Mouse (Mus musculus) kidney, postnatal 14 days (tissue): Measurements from ENCODE around the gene Rragd.
A peak's percentile ranks its signal among the peaks of the same experiment; 100 is the strongest.
"Not testable (repeated sequence)": the region's sequence is repeated elsewhere in the genome, so short reads cannot be mapped to it uniquely, and the experiment has no call there.

Source experiments
- DNase-seq: peaks from one replicate; pipeline ENCODE4 v3.0.0; 2022; ENCODE audit warnings: mixed read lengths

Rragd gene

GRCm38 (mm10) chr4:32982716-32983175, at the start of gene Rragd:
Gene Rragd, plus strand, starts transcription at chr4:32983037.
- DNase-seq = no peak

- DNase-seq = no peak
Measured at GRCm38 (mm10) chr4:32936762-32937341, 46.0 kb upstream of the Rragd start.

GRCm38 (mm10) chr4:32939521-32939920, 43.3 kb upstream of the Rragd start:
- DNase-seq = no peak

DNA sequence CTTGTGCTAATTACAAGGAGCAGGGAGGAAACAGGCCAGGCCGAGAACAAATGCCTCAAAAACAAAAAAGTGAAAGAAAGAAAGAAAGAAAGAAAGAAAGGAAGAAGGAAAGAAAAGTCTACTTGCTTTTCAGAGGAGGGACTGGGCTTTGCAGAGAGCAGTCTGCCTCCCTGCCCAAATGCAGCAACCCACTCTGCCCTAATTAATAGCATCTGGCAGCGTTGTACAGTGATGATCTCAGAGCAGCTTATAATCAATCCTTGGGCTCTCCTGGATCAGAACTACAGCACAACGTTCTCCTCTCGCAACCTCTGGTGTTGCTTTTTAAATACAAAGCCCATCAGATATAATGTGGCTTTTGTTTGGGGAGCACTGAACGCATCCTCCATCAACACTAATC, 42.9 kb upstream of the Rragd start:
- DNase-seq = no peak

- no peak for DNase-seq
Measured at GRCm38 (mm10) chr4:32940984-32941383, 41.9 kb upstream of the Rragd start.

GRCm38 (mm10) chr4:32947631-32948030, 35.2 kb upstream of the Rragd start:
- no peak for DNase-seq

- DNase-seq = no peak
Measured at GRCm38 (mm10) chr4:32948696-32949095, 34.1 kb upstream of the Rragd start.

DNA sequence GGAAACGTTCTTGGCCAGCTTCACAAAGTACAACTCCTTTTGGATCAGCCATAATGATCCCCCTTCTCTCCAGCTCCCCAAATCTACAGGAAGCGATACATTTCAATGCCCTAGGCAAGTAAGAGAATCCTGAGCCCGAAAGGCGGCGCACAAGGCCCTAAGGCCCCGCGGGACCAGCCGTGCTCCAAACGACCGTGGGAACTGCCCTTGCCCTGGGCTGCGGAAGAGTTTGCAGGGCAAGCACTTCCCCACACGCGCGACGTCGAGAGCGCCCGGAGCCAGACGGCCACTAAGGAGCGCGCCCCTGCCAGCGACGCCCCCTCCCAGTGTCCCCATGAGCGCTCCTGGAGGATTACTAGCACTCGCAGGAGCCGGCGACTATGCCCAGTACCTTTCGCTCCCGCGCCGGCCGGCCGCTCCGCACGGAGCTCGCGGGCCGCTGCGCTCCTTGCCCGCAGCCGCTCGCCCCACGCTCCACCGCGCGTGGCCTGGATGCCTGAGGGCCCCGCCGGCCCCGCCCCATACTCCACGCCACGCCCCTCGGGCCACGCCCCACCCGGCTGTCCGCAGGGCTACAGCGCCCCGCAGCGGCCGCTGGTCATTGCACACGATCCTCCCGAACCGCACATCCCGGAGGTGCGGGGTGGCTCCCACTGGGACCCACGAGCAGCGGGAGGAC, 32.3 kb upstream of the Rragd start, which contains the start of gene Ankrd6:
Gene Ankrd6 (minus strand): TSS at position 486 of the 679 bp plus-strand sequence.
- peak; percentile 78 for DNase-seq

DNA sequence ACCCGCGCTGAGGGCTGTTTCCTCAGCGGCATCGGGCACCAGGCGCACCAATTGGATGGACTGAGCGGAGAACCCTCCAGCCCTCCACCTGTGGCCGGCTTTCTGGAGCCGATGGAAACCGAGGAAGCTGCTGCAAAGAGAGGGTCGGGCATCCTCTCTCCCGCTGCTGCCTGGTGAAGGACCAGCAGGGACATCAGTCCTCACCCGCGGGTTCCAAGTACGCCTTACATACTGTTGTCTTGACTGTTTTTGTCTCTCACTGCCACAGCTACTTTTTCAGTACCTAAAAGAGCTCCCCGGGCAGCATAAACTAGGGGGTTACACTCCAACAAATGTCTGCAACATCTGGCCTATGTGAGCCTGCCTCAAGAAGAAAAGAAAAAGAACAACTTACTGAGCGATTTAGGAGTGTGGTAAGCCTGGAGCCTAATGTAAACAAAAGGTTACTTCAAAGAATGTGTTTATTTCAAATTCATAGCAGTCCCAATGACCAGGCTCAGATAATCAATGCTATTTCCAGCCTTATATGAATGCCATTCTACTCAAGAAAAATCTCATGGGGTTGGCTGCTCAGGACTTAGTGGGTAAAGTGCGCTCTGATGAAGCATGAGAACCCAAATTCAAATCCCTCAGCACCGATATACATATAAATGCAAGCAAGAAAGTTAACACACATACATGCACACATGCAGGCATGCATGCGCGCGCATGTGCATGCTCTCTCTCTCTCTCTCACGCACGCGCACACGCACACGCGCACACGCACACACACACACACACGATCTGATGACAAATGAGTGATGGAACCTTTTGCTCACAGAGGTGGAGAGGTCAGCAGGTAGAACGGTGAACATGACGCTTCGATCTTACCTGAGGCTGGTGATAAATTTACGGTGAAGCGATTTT, 31.5 kb upstream of the Rragd start:
- no peak for DNase-seq

DNA sequence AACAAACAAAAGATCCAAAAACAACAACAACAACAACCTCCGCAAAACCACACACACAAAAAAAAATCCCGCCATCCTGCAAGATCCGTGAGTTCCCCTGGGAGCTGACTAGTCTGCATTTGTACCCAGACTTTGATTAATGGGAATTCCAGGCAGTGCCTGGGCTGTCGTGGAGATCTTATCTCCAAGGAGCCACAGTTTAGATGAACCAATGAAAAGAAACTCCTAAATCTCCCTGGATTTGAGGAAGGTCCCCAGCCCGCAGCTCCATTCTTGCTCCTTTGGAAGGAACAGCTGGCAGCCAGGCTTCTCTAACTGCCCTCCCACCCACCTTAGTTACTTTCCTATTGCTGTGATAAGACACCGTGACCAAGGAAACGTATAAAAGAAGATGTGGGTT, 30.2 kb upstream of the Rragd start:
- DNase-seq = no peak

DNA sequence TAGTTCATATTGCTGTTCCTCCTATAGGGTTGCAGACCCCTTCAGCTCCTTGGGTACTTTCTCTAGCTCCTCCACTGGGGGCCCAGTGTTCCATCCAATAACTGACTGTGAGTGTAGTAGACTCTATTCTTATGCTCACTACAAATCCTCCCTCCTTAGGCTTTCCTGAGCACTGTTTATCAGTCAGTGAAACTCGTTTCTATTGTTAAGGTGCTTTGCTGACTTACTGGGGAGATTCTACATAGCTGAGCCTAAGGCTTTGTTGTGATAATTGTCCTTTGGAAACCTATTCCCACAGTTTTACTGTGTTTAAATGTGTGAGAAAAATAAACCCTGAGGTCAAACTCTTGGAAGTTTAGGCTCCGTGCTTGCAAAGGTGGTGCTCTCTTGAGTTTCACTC, 26.4 kb upstream of the Rragd start:
- no peak for DNase-seq

GRCm38 (mm10) chr4:32961394-32961793, 21.4 kb upstream of the Rragd start:
- DNase-seq = no peak

- not testable (repeated sequence) for DNase-seq
Measured at GRCm38 (mm10) chr4:32964619-32965018, 18.2 kb upstream of the Rragd start.

DNA sequence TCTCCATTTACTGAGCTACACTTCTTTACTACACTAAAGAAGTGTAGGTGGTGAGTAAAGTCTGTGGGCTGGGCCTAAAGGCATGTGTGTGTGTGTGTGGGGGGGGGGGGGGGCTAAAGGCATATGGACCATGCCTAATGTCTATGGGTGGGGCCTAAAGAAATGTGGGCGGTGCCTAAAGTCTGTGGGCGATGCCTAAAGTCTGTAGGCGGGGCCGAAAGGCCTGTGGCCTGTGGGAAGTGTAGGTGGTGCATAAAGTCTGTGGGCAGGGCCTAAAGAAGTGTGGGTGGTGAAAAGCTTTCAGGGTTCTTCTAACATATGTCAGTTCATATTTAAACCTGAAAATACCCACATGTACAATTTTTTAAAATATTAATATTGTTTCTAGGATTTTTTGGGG, 5.5 kb upstream of the Rragd start:
- no peak for DNase-seq

DNA sequence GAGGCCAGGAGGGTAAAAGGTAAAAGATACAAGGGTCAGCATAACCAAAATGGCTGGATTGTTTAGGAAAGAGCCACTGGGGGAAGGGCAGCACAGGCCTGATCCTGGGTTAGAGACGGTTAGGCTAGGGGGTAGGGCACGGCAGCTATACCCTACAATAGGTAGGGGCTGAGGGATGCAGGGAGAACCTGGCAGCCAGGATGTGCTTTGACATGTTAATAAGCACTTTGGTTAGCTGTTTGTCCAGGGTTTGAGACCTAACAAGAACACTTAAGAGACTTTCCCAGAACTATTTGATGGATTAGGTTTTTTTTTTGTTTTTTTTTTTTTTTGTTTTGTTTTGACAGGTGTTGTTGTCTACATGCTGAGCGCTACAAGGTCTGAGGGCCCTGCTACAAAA, 2.8 kb upstream of the Rragd start:
- no peak for DNase-seq

GRCm38 (mm10) chr4:32981617-32982016, 1.2 kb upstream of the Rragd start:
- DNase-seq = no peak

- peak; percentile 48 for DNase-seq
Measured at GRCm38 (mm10) chr4:32982041-32982715, 659 bp upstream of the Rragd start.

DNA sequence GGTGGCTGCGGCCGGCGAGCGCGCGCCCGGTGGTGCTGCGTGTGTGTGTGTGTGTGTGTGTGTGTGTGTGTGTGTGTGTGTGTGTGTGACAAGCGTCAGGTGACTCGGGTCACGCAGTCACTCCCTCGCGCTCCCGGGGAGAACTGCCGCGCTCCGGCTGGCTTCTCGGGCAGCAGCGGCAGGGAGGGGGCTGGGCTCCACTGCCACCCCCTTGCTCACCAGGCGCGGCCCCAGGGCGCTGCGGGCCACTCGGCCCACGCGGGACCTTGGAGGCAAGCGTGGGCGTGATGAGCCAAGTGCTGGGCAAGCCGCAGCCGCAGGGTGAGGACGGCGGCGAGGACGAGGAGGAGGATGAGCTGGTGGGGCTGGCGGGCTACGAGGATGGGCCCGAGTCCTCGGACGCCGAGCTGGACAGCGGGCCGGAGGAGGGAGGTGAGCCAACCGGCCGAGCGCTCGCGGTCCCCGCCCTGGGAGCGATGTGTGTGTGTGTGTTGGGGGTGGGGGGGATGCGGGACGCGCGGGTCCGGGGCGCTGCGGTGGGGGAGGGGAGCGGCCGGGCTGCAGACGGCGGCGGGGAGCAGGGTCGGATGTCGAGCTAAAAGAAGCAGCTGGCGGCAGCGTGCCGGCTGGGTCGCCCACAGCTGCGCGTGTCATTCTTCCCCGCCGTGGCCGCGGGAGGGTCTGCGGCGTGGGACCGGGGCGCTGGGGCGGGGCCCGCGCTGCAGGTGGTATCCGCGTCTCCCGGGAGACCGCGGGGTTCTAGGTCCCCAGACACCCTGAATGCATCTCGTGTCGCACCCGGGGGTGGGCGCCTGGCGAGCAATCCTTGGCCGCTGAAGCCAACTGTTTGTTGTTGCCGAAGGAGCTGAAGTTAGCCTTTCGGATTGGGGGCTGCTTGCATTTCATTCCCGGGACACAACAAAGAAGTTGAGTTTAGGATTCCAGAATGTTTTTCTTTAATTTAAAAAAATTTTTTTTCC, 629 bp downstream of the Rragd start:
- DNase-seq = peak; percentile 80

GRCm38 (mm10) chr4:32984242-32984641, 1.4 kb downstream of the Rragd start:
- peak; percentile 10 for DNase-seq

DNA sequence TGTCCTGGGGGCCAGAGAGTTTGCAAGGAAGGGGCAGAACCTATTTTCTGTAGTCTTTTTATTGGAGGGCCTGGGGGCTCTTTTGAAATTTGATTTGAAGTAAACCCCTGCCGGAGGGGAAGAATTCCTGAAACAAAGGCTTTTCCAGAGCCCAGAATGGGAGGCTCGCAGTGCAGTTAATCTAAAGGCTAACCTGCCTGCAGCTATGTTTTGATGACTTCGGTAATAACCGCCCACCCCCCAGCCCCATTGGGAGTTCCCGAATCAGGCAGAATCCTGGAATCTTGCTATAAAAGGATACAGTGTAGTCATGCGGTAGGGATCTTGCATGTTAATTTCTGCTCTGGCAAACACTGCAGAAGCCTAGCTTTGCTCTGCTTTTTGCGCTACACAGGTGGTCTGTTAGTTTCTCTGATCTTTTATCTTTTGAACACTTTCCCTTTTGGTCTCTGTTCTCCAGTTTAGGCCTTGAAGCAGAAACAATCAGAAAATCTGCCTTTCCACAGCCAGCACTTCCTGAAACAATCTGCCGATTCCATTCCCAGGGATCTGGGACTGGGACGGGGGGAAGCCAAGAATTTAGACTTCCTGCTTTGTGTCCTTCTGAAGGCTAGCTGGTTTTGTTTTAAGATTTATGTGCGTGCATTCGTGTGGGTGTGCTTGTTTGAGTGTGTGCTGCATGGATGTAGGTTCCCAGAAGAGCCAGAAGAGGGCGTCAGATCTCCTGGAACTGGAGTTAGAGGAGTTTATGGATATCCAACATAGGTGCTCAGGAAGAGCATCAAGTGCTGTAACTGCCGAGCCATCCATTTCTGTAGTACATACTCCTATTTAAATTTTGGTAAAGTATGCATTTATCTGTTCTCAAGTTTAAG, 2.2 kb downstream of the Rragd start:
- peak; percentile 13 for DNase-seq

DNA sequence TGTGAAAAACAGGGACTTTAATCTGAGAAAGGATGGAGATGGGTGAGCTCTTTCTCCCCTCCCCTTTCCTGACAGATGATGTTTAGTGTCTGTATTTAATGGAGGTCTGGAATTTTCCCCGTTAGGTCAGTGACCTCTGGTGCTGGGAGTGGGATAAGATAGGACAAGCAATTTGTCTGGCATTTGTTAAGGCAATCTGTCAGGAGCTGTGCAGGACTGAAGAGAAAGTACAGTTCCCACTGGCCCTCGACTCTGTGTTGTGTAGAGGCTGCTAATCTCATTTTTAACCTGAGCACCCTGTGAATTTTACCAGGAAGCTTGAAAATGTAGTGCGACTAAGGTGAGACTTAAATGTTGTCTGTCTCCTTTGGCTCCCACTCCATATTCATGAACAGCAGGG, 2.8 kb downstream of the Rragd start:
- no peak for DNase-seq
